Comparison of ENCODE assay signal across 10 mouse cellular contexts in the genomic region with DNA sequence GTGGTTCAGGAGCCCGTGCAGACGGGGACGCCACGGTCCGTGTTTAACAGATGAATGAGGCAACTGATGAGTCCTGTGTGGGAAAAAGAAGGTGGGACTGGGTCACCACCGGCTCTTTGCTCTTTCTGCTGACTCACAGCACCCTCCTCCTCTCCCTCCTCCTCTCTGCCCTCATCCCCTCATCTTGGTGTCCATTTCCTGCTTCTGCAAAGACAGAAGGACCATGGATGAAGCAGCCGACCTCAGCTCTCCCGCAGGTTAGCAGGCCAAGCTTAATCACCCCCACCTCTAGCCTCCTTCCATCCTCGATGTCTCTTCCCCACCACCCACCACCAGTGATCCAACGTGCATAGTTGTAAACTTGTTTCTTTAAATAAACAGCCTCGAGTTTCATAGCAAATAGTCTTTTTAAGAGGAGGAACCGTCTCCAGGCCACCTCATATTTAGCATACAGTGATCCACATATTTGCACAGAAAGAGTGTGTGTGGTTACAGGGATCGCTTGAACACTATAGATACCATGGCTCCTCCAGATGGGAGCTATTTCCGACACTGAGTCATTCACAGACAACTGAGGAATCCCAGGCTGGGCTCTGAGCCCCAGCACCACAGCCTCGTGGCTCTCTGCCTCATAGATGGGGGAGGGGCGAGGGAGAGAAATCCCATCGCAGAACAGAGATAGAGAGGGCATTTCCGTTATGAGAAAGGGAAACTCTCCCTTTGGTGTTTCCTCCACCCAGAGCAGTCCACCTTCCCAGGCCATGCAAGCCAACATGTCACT. TPM values are rescaled to one million over a fixed set of nuclear protein-coding genes. Genes with fewer than 3 reads are reported as not detected.
DNase-seq lines count a peak whose midpoint lies in the region; ATAC-seq and TF ChIP-seq lines count a peak whose summit lies in the region.
"Had no signal": no experiment of that assay in that cellular context is flagged by ENCODE, and none has a peak within 500 bp of the region (broad histone marks: within the 10 kb centered on the region; RNA-seq: fewer than 3 reads in every experiment).

No protein-coding gene starts in this region.

- H3K27me3 ChIP-seq in hindbrain, embryonic 13.5 days = no peaks in the 10 kb centered on the region
- H3K27me3 ChIP-seq in hindbrain, embryonic 11.5 days (ENCODE audit: control insufficient read depth, insufficient read depth, low read length) = no peaks in the 10 kb centered on the region
- H3K27me3 ChIP-seq in heart, embryonic 15.5 days = no peaks in the 10 kb centered on the region
- no peaks in the 10 kb centered on the region for H3K27me3 ChIP-seq in liver, postnatal 0 days (ENCODE audit: insufficient read depth, low read length)
- H3K27me3 ChIP-seq in midbrain, embryonic 13.5 days = no peaks in the 10 kb centered on the region
- H3K27me3 ChIP-seq: Patski had no signal

- TF ChIP-seq CTCF in liver, postnatal 0 days (IDR thresholded peaks at IDR 0.05; ENCODE audit: low read depth) = no peak

- no peak for ATAC-seq in hindbrain, embryonic 13.5 days (ENCODE audit: low FRiP score)
- no peak for ATAC-seq in hindbrain, embryonic 11.5 days (ENCODE audit: low FRiP score)
- peak; percentile 77 for ATAC-seq in heart, embryonic 15.5 days (replicated peaks; ENCODE audit: insufficient number of reproducible peaks, insufficient read depth, low FRiP score, low read depth)
- ATAC-seq in liver, postnatal 0 days = 0 out of 2 replicates have a peak, but pooled peaks have one; percentile 31
- ATAC-seq in midbrain, embryonic 13.5 days = no peak
- ATAC-seq: Patski had no signal

- no peak for DNase-seq in hindbrain, embryonic 11.5 days (ENCODE audit: low spot score)
- DNase-seq in cerebellum, postnatal 14 days = peak; percentile 76 to 77
- no peak for DNase-seq in liver, postnatal 0 days
- peak; percentile 42 to 71 for DNase-seq in urinary bladder, postnatal 4 days (ENCODE audit: low spot score in 2 of 2)
- no peak for DNase-seq in thymus, adult 18-20 months

- peaks cover 39% of the 10 kb centered on the region for H3K4me1 ChIP-seq in hindbrain, embryonic 13.5 days (replicated peaks)
- 0 out of 2 replicates have a peak, but pooled peaks cover 2% of the 10 kb centered on the region for H3K4me1 ChIP-seq in hindbrain, embryonic 11.5 days (replicated peaks; ENCODE audit: control insufficient read depth, insufficient read depth, low read length)
- peaks cover 40% of the 10 kb centered on the region for H3K4me1 ChIP-seq in heart, embryonic 15.5 days (replicated peaks)
- H3K4me1 ChIP-seq in liver, postnatal 0 days (ENCODE audit: insufficient read depth) = no peaks in the 10 kb centered on the region
- peaks cover 30% of the 10 kb centered on the region for H3K4me1 ChIP-seq in midbrain, embryonic 13.5 days (replicated peaks)

- no peak overlapping the region for H3K9ac ChIP-seq in hindbrain, embryonic 13.5 days
- H3K9ac ChIP-seq in hindbrain, embryonic 11.5 days (ENCODE audit: low read depth, low read length) = no peak overlapping the region
- no peak overlapping the region for H3K9ac ChIP-seq in heart, embryonic 15.5 days
- H3K9ac ChIP-seq in liver, postnatal 0 days (replicated peaks) = no peak overlapping the region
- no peak overlapping the region for H3K9ac ChIP-seq in midbrain, embryonic 13.5 days (replicated peaks)

- H3K4me3 ChIP-seq in hindbrain, embryonic 13.5 days = no peak overlapping the region
- no peak overlapping the region for H3K4me3 ChIP-seq in hindbrain, embryonic 11.5 days (ENCODE audit: low read depth, low read length)
- no peak overlapping the region for H3K4me3 ChIP-seq in heart, embryonic 15.5 days
- H3K4me3 ChIP-seq in liver, postnatal 0 days (ENCODE audit: low read depth, low read length) = no peak overlapping the region
- H3K4me3 ChIP-seq in midbrain, embryonic 13.5 days (replicated peaks) = no peak overlapping the region

- H3K9me3 ChIP-seq in hindbrain, embryonic 13.5 days = no peaks in the 10 kb centered on the region
- H3K9me3 ChIP-seq in hindbrain, embryonic 11.5 days (ENCODE audit: control insufficient read depth, low read length) = no peaks in the 10 kb centered on the region
- no peaks in the 10 kb centered on the region for H3K9me3 ChIP-seq in heart, embryonic 15.5 days (replicated peaks)
- no peaks in the 10 kb centered on the region for H3K9me3 ChIP-seq in liver, postnatal 0 days (ENCODE audit: low read length)
- H3K9me3 ChIP-seq in midbrain, embryonic 13.5 days = no peaks in the 10 kb centered on the region

- TF ChIP-seq EP300 in liver, postnatal 0 days (IDR thresholded peaks at IDR 0.05; ENCODE audit: low read depth) = no peak

- no peak overlapping the region for H3K4me2 ChIP-seq in hindbrain, embryonic 13.5 days
- no peak overlapping the region for H3K4me2 ChIP-seq in hindbrain, embryonic 11.5 days (replicated peaks; ENCODE audit: low read depth, low read length)
- peak overlapping the region; percentile 24 for H3K4me2 ChIP-seq in heart, embryonic 15.5 days
- H3K4me2 ChIP-seq in liver, postnatal 0 days (ENCODE audit: low read depth, low read length) = no peak overlapping the region
- H3K4me2 ChIP-seq in midbrain, embryonic 13.5 days (replicated peaks) = no peak overlapping the region

- 80% methylated on average over 18 of the region's 18 CpGs for WGBS in hindbrain, embryonic 13.5 days
- WGBS in hindbrain, embryonic 11.5 days = 80% methylated on average over 18 of the region's 18 CpGs
- WGBS in heart, embryonic 15.5 days = 39% methylated on average over 18 of the region's 18 CpGs
- 45% methylated on average over 18 of the region's 18 CpGs for WGBS in liver, postnatal 0 days (ENCODE audit: insufficient replicate concordance)
- WGBS in midbrain, embryonic 13.5 days = 80% methylated on average over 18 of the region's 18 CpGs

- H3K27ac ChIP-seq in hindbrain, embryonic 13.5 days = peak overlapping the region; percentile 26; the same call in 1 of the 2 replicates
- H3K27ac ChIP-seq in hindbrain, embryonic 11.5 days (ENCODE audit: low read depth, low read length) = no peak overlapping the region
- peak overlapping the region; percentile 66 for H3K27ac ChIP-seq in heart, embryonic 15.5 days
- no peak overlapping the region for H3K27ac ChIP-seq in liver, postnatal 0 days (ENCODE audit: low read depth)
- H3K27ac ChIP-seq in midbrain, embryonic 13.5 days = no peak overlapping the region
- H3K27ac ChIP-seq: macrophage had no signal

- H3K36me3 ChIP-seq in hindbrain, embryonic 13.5 days = peaks cover 7% of the 10 kb centered on the region
- no peaks in the 10 kb centered on the region for H3K36me3 ChIP-seq in hindbrain, embryonic 11.5 days (ENCODE audit: control insufficient read depth, insufficient read depth, low read length)
- no peaks in the 10 kb centered on the region for H3K36me3 ChIP-seq in heart, embryonic 15.5 days
- no peaks in the 10 kb centered on the region for H3K36me3 ChIP-seq in liver, postnatal 0 days (replicated peaks; ENCODE audit: insufficient read depth, low read length)
- peaks cover 22% of the 10 kb centered on the region for H3K36me3 ChIP-seq in midbrain, embryonic 13.5 days

RNA-seq across cellular contexts. Expression of a gene that starts 58.6 kb away (rescaled TPM):
- polyA plus RNA-seq in hindbrain, embryonic 13.5 days (2015; fragmentation: Nextera tagmentation; extraction: Ambion mirVana) = 15.8 and 21.2 TPM in 2 replicates
- polyA plus RNA-seq in hindbrain, embryonic 11.5 days (2014; fragmentation: Nextera tagmentation; extraction: Ambion mirVana) = 12.7 and 13.0 TPM in 2 replicates
- 1.9 and 2.2 TPM in 2 replicates for polyA plus RNA-seq in heart, embryonic 15.5 days (2015; fragmentation: Nextera tagmentation; extraction: Ambion mirVana)
- 0.89 and 0.97 TPM in 2 replicates for polyA plus RNA-seq in liver, postnatal 0 days (2015; fragmentation: Nextera tagmentation; extraction: Ambion mirVana)
- 28.0 and 31.0 TPM in 2 replicates for polyA plus RNA-seq in midbrain, embryonic 13.5 days (2015; fragmentation: Nextera tagmentation; extraction: Ambion mirVana)
- polyA plus RNA-seq: macrophage had no signal

Comparison
In these comparisons a context has a peak if more than half of its experiments do, and no peak if none do; other contexts are left out.
1. H3K27ac ChIP-seq: peak in hindbrain, embryonic 13.5 days (single experiment) and heart, embryonic 15.5 days (single experiment); none in hindbrain, embryonic 11.5 days (single experiment), liver, postnatal 0 days (single experiment) and midbrain, embryonic 13.5 days (single experiment).
2. ATAC-seq: peak in heart, embryonic 15.5 days (single experiment) and liver, postnatal 0 days (single experiment); none in hindbrain, embryonic 13.5 days (single experiment), hindbrain, embryonic 11.5 days (single experiment) and midbrain, embryonic 13.5 days (single experiment).
3. DNase-seq: peak in cerebellum, postnatal 14 days (2 of 2) and urinary bladder, postnatal 4 days (2 of 2); none in hindbrain, embryonic 11.5 days (single experiment), liver, postnatal 0 days (single experiment) and thymus, adult 18-20 months (0 of 2).